Mouse (Mus musculus) forebrain, embryonic 12.5 days (tissue): ENCODE measurements around the gene Cyp2ab1. TPM values are rescaled to one million over a fixed set of nuclear protein-coding genes. Genes with fewer than 3 reads are reported as not detected.

Source experiments
- ATAC-seq: fragments of 200-750 bp; cut with Nextera tagmentation; 2 replicates; pipeline ENCODE4 v1.8.0; 2017; ENCODE audit warnings: moderate TSS enrichment; ENCODE audit not compliant: low FRiP score
- H3K27ac ChIP-seq: fragments of 300-500 bp; sonication (generic); 2 replicates; pipeline ENCODE4 v1.5.1; 2016; ENCODE audit warnings: mild to moderate bottlenecking
- H3K27me3 ChIP-seq: fragments of 300-500 bp; sonication (generic); 2 replicates; pipeline ENCODE4 v1.6.1; 2016; ENCODE audit warnings: mild to moderate bottlenecking
- H3K36me3 ChIP-seq: fragments of 300-500 bp; sonication (generic); replicated peaks from 2 replicates; pipeline ENCODE4 v1.6.1; 2016; ENCODE audit warnings: mild to moderate bottlenecking
- H3K4me1 ChIP-seq: fragments of 300-500 bp; sonication (generic); 2 replicates; pipeline ENCODE4 v1.6.1; 2016
- H3K4me2 ChIP-seq: fragments of 300-500 bp; sonication (generic); 2 replicates; pipeline ENCODE4 v1.6.1; 2016; ENCODE audit warnings: mild to moderate bottlenecking, moderate library complexity
- H3K4me3 ChIP-seq: fragments of 300-500 bp; sonication (generic); replicated peaks from 2 replicates; pipeline ENCODE4 v1.5.1; 2016; ENCODE audit warnings: mild to moderate bottlenecking
- H3K9ac ChIP-seq: fragments of 300-500 bp; sonication (generic); 2 replicates; pipeline ENCODE4 v1.6.1; 2016; ENCODE audit warnings: mild to moderate bottlenecking
- H3K9me3 ChIP-seq: fragments of 300-500 bp; sonication (generic); 2 replicates; pipeline ENCODE4 v1.6.1; 2016
- WGBS: fragments of 180-500 bp; shearing (Covaris S2); methylation state at CpG from one replicate; pipeline ENCODE4 v1.1.7; 2016; 5-methylcytosine and 5-hydroxymethylcytosine counted together
- polyA plus RNA-seq: library from polyadenylated mRNA; unstranded; fragments of >200 nt; fragmentation: Nextera tagmentation; extraction: Ambion mirVana; gene quantifications from 2 replicates; pipeline ENCODE4 v1.2.1, GENCODE M21; 2016

Cyp2ab1 gene
- polyA plus RNA-seq, 1 experiment from 2014 or later = not detected

- Histone ChIP-seq H3K27me3 (no peaks in the 10 kb centered on the region), H3K36me3 (peaks cover 4% of the 10 kb centered on the region), H3K4me3 (no peak overlapping the region), H3K9ac (no peak overlapping the region), H3K27ac (no peak overlapping the region), H3K4me1 (no peaks in the 10 kb centered on the region), H3K9me3 (no peaks in the 10 kb centered on the region), H3K4me2 (no peak overlapping the region)
- no peak for ATAC-seq
- 84% methylated on average over 5 of the region's 5 CpGs for WGBS
Observed at GRCm38 (mm10) chr16:20323907-20324306, 1.3 kb downstream of the Cyp2ab1 start.

- no peak for ATAC-seq
- Histone ChIP-seq H3K4me1 (no peaks in the 10 kb centered on the region), H3K27me3 (no peaks in the 10 kb centered on the region), H3K9me3 (no peaks in the 10 kb centered on the region), H3K36me3 (no peaks in the 10 kb centered on the region), H3K4me3 (no peak overlapping the region), H3K4me2 (no peak overlapping the region), H3K27ac (no peak overlapping the region), H3K9ac (no peak overlapping the region)
- WGBS = 95% methylated on average over 4 of the region's 4 CpGs
Observed at GRCm38 (mm10) chr16:20322274-20322673, 2.9 kb downstream of the Cyp2ab1 start.

- WGBS = 93% methylated on average over 6 of the region's 6 CpGs
- H3K4me1 ChIP-seq = no peaks in the 10 kb centered on the region
Observed at GRCm38 (mm10) chr16:20316770-20317169, 8.4 kb downstream of the Cyp2ab1 start.

GRCm38 (mm10) chr16:20315266-20315665 lies 9.9 kb downstream of the Cyp2ab1 start:
- H3K36me3 ChIP-seq = no peaks in the 10 kb centered on the region
- H3K27me3 ChIP-seq = no peaks in the 10 kb centered on the region
- H3K4me1 ChIP-seq = no peaks in the 10 kb centered on the region
- no peak overlapping the region for H3K9ac ChIP-seq
- no peak overlapping the region for H3K4me2 ChIP-seq
- no peak overlapping the region for H3K4me3 ChIP-seq
- no peaks in the 10 kb centered on the region for H3K9me3 ChIP-seq
- H3K27ac ChIP-seq = no peak overlapping the region
- ATAC-seq = no peak
- 85% methylated on average over 4 of the region's 4 CpGs for WGBS

More at GRCm38 (mm10) chr16:20316770-20317169, 8.4 kb downstream of the Cyp2ab1 start:
- Histone ChIP-seq H3K27ac (no peak overlapping the region), H3K27me3 (no peaks in the 10 kb centered on the region), H3K36me3 (no peaks in the 10 kb centered on the region), H3K9me3 (no peaks in the 10 kb centered on the region), H3K4me2 (no peak overlapping the region), H3K9ac (no peak overlapping the region), H3K4me3 (no peak overlapping the region)
- no peak for ATAC-seq

- H3K27ac ChIP-seq = no peak overlapping the region
- H3K9me3 ChIP-seq = no peaks in the 10 kb centered on the region
- H3K4me1 ChIP-seq = no peaks in the 10 kb centered on the region
- no peak overlapping the region for H3K4me3 ChIP-seq
- ATAC-seq = no peak
- H3K4me2 ChIP-seq = no peak overlapping the region
- whole genome bisulfite sequencing = 74% methylated on average over 14 of the region's 14 CpGs
- H3K27me3 ChIP-seq = no peaks in the 10 kb centered on the region
- H3K36me3 ChIP-seq = no peaks in the 10 kb centered on the region
- H3K9ac ChIP-seq = no peak overlapping the region
Observed at GRCm38 (mm10) chr16:20312272-20312671, 12.9 kb downstream of the Cyp2ab1 start.

- Histone ChIP-seq H3K9me3 (no peaks in the 10 kb centered on the region), H3K27me3 (no peaks in the 10 kb centered on the region), H3K4me3 (peak within 1 kb of the TSS; percentile 84), H3K9ac (peak within 1 kb of the TSS; percentile 87), H3K4me1 (peaks cover 17% of the 10 kb centered on the region), H3K4me2 (peak within 1 kb of the TSS; percentile 79), H3K36me3 (peaks cover 5% of the 10 kb centered on the region), H3K27ac (peak within 1 kb of the TSS; percentile 56)
- ATAC-seq = peak; percentile 89
- under 1% methylated on average over 52 of the region's 52 CpGs for WGBS
Observed at GRCm38 (mm10) chr16:20301770-20302649, 23.2 kb downstream of the Cyp2ab1 start, which contains the start of gene Parl. Parl (minus strand) TSS chr16:20302387.

GRCm38 (mm10) chr16:20300076-20300475 lies 25.1 kb downstream of the Cyp2ab1 start:
- H3K27me3 ChIP-seq = no peaks in the 10 kb centered on the region
- no peak for ATAC-seq
- no peak overlapping the region for H3K4me2 ChIP-seq
- no peak overlapping the region for H3K4me3 ChIP-seq
- H3K36me3 ChIP-seq = peaks cover 23% of the 10 kb centered on the region
- H3K27ac ChIP-seq = no peak overlapping the region
- H3K9ac ChIP-seq = no peak overlapping the region; the same call in 1 of the 2 replicates
- no peaks in the 10 kb centered on the region for H3K9me3 ChIP-seq
- peaks cover 17% of the 10 kb centered on the region for H3K4me1 ChIP-seq
- WGBS = 93% methylated on average over 2 of the region's 2 CpGs

- 87% methylated on average over 4 of the region's 4 CpGs for WGBS
- Histone ChIP-seq H3K27ac (no peak overlapping the region), H3K4me3 (no peak overlapping the region), H3K27me3 (no peaks in the 10 kb centered on the region), H3K4me1 (no peaks in the 10 kb centered on the region), H3K4me2 (no peak overlapping the region), H3K9me3 (no peaks in the 10 kb centered on the region), H3K36me3 (peaks cover 73% of the 10 kb centered on the region), H3K9ac (no peak overlapping the region)
- no peak for ATAC-seq
Observed at GRCm38 (mm10) chr16:20280238-20280637, 45.0 kb downstream of the Cyp2ab1 start.

GRCm38 (mm10) chr16:20279395-20279794 lies 45.8 kb downstream of the Cyp2ab1 start:
- Histone ChIP-seq H3K36me3 (peaks cover 65% of the 10 kb centered on the region), H3K9ac (no peak overlapping the region), H3K9me3 (no peaks in the 10 kb centered on the region), H3K27me3 (no peaks in the 10 kb centered on the region), H3K4me2 (no peak overlapping the region), H3K27ac (no peak overlapping the region), H3K4me3 (no peak overlapping the region), H3K4me1 (no peaks in the 10 kb centered on the region)
- WGBS = 95% methylated on average over 5 of the region's 5 CpGs
- no peak for ATAC-seq

- WGBS = 27% methylated on average over 3 of the region's 3 CpGs
Observed at GRCm38 (mm10) chr16:20272994-20273393, 52.2 kb downstream of the Cyp2ab1 start.

GRCm38 (mm10) chr16:20271339-20271738 lies 53.9 kb downstream of the Cyp2ab1 start:
- Histone ChIP-seq H3K36me3 (no peaks in the 10 kb centered on the region), H3K27me3 (no peaks in the 10 kb centered on the region), H3K4me3 (no peak overlapping the region), H3K4me1 (no peaks in the 10 kb centered on the region), H3K27ac (no peak overlapping the region), H3K9me3 (no peaks in the 10 kb centered on the region), H3K4me2 (no peak overlapping the region), H3K9ac (no peak overlapping the region)
- WGBS = 92% methylated on average over 4 of the region's 4 CpGs
- ATAC-seq = no peak

More at GRCm38 (mm10) chr16:20272994-20273393, 52.2 kb downstream of the Cyp2ab1 start:
- Histone ChIP-seq H3K9ac (no peak overlapping the region), H3K27me3 (no peaks in the 10 kb centered on the region), H3K36me3 (peaks cover 6% of the 10 kb centered on the region), H3K9me3 (no peaks in the 10 kb centered on the region), H3K4me1 (no peaks in the 10 kb centered on the region), H3K27ac (no peak overlapping the region), H3K4me2 (no peak overlapping the region), H3K4me3 (no peak overlapping the region)
- ATAC-seq = no peak

- 85% methylated on average over 7 of the region's 7 CpGs for WGBS
Observed at GRCm38 (mm10) chr16:20265089-20265488, 60.1 kb downstream of the Cyp2ab1 start.

More at GRCm38 (mm10) chr16:20265089-20265488, 60.1 kb downstream of the Cyp2ab1 start:
- no peaks in the 10 kb centered on the region for H3K4me1 ChIP-seq
- no peak overlapping the region for H3K4me3 ChIP-seq
- no peak overlapping the region for H3K9ac ChIP-seq
- no peak for ATAC-seq
- no peaks in the 10 kb centered on the region for H3K36me3 ChIP-seq
- H3K9me3 ChIP-seq = no peaks in the 10 kb centered on the region
- no peaks in the 10 kb centered on the region for H3K27me3 ChIP-seq
- no peak overlapping the region for H3K4me2 ChIP-seq
- no peak overlapping the region for H3K27ac ChIP-seq
